Mouse (Mus musculus) right cerebral cortex, postnatal 36 days (tissue): ENCODE data around the gene 4933430I17Rik.
A peak's percentile ranks its signal among the peaks of the same experiment; 100 is the strongest.

Source experiments
- DNase-seq, 2 experiments: peaks; one replicate each; pipeline ENCODE4 v3.0.0; 2022; ENCODE audit warnings: low spot score in 2 of 2, mixed read lengths in 1 of 2

The 4933430I17Rik gene

GRCm38 (mm10) chr4:62503374-62503970, 21.7 kb upstream of the 4933430I17Rik start, which contains the start of gene Hdhd3:
Gene Hdhd3, minus strand, starts transcription at chr4:62503467.
- no peak for DNase-seq

DNA sequence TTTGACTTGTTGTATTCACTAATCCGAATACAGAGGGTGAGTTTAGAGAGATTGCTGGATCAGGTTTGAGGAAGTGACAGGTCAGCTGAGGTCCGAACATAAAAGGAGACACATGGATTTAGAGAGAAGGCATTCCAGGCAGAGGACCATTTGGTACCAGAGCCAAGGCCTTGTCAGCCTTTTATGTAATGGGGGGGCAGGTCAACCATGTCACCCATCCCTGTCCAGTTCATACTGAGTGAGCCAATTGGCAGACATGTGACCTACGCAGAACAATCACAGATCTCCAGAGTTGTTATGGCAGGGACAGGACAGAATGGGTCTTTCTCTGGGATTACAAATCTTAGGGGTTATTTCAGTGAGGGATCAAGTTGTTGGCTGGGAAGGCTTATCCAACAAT, 19.2 kb upstream of the 4933430I17Rik start:
- DNase-seq: no peak

GRCm38 (mm10) chr4:62506798-62507197, 18.4 kb upstream of the 4933430I17Rik start:
- no peak for DNase-seq

DNA sequence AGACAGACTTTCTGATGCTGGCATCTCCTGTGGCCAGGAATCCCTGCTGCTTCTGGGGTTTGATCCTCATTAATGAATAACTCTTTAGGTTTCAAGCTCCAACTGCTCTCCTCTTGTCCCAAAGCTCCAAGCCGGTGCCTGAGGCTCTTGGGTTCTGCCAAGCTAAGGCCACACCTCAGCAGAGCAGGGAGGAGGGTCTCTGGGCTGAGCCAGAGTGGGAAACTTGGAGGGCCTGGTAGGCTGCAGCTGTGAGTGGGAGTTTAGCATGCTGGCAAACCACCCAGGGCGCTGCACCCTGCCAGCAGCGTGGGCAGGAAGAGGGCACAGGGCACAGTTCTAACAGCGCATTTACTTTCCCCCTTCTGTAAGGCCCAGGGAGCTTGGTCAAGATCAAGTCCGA, 16.3 kb upstream of the 4933430I17Rik start:
- no peak for DNase-seq

DNA sequence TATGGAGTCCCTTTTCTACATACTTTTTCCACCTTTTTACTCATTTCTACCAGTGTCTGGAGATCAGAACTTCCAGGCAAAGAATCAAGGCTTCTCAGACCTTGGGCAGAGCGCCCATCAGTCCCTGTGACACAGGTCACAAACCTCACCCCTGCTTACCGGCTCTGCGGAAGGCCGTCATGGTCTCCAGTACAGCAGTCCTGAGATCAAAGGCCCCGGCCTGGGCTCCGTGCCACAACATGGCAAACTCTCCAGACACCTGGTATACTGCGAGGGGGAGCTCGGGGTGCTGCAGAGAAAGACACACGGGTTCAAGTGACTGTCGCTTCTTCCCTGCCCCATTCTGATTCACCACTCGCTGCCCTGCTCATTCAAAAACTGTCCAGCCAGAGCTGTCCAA, 15.2 kb upstream of the 4933430I17Rik start:
- no peak for DNase-seq

GRCm38 (mm10) chr4:62513998-62514506, 11.1 kb upstream of the 4933430I17Rik start:
- no peak for DNase-seq

DNA sequence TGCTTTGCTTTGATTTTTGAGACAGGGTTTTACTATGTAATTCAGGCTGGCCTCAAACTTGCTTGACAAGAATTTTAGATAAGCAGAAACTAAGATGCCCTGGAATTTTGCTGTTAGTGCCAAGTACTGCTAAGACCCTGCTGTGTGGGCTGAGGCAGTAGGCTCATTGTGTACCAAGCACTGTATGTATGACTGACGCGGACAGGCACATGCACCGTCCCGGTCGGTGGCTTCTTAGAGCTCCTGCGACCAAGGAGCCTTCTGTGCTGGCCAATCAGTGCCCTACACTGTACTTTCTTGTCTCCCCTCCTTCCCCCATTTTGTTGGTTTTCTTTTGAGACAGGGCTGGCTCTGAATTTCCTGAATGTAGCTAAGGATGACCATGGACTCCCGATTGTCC, 10.2 kb upstream of the 4933430I17Rik start:
- no peak for DNase-seq

GRCm38 (mm10) chr4:62515490-62515889, 9.7 kb upstream of the 4933430I17Rik start:
- no peak for DNase-seq

GRCm38 (mm10) chr4:62516079-62516478, 9.1 kb upstream of the 4933430I17Rik start:
- no peak for DNase-seq

- DNase-seq: no peak
Measured at GRCm38 (mm10) chr4:62516579-62516978, 8.6 kb upstream of the 4933430I17Rik start.

GRCm38 (mm10) chr4:62517046-62517445, 8.1 kb upstream of the 4933430I17Rik start:
- DNase-seq: no peak

GRCm38 (mm10) chr4:62517538-62518415, 7.4 kb upstream of the 4933430I17Rik start:
- no peak for DNase-seq

- DNase-seq: no peak
Measured at GRCm38 (mm10) chr4:62518416-62519121, 6.6 kb upstream of the 4933430I17Rik start.

GRCm38 (mm10) chr4:62519122-62519848, 5.9 kb upstream of the 4933430I17Rik start:
- DNase-seq: no peak

GRCm38 (mm10) chr4:62519849-62520233, 5.3 kb upstream of the 4933430I17Rik start, which contains the start of gene Alad:
Gene Alad, minus strand, starts transcription at chr4:62519918.
- DNase-seq: peak; percentile 63 to 68

- DNase-seq: no peak
Measured at GRCm38 (mm10) chr4:62520892-62521400, 4.2 kb upstream of the 4933430I17Rik start.

DNA sequence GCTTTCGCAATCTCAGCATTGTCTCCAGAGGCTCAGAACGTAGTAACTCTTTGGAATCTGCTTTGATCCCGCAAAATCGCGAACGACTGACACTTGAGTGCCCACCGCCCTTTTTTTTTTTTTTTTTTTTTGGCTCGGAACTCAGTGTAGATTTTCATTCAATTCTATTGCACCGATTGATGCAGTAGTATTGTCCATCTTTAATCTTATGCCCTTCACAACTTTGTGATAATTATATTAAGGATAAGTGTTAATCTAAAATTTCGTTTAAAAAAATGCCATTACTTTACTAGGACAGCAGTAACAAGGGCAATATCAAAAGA, 281 bp downstream of the 4933430I17Rik start:
- no peak for DNase-seq

- no peak for DNase-seq
Measured at GRCm38 (mm10) chr4:62526256-62526655, 1.1 kb downstream of the 4933430I17Rik start.

DNA sequence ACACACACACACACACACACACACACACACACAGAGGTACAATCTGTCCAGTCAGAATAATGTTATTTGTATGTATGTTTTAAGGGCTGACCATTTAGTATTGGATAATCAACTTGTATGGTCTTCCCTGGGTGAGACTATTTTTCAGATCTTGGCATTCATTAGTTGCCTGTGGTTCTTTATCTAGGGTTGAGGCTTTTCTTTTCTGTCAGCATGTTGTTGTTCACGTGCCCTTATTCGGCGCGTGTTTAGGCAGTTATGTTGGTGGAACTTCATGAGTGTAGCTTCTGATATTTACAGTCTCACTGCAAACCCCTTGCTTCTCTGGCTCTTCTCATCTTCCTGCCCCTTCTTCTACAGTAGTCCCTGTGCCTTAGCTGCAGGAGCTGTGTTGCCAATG, 2.5 kb downstream of the 4933430I17Rik start:
- DNase-seq: no peak

- DNase-seq: no peak
Measured at GRCm38 (mm10) chr4:62533729-62534128, 8.6 kb downstream of the 4933430I17Rik start.

DNA sequence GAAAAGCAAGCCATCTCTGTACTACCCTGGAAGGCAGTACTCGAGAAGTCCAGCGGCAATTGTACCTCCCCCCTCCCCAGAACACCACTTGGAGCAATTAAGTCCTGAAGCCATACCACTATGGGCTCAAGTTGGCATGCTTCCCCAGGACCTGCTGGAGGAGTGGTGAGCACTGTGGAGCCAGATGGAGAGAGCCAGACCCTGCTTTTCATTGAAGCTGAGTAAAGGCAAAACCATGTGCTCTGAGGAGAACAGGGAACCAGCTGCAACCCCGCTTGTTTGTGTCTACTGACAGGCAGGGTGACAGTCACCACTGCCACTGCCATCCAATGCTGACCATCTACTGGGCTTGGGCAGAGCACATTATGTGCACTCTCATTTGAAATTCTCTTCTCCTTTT, 16.6 kb downstream of the 4933430I17Rik start:
- no peak for DNase-seq
